Mouse (Mus musculus) CD4-positive helper T cell, adult 2 months (primary cell): ENCODE measurements around the gene Kcnmb3.
"Not testable (repeated sequence)": the region's sequence is repeated elsewhere in the genome, so short reads cannot be mapped to it uniquely, and the experiment has no call there.

Experiments
- DNase-seq: peaks from one replicate; pipeline ENCODE4 v3.0.0-alpha.2; 2012; ENCODE audit warnings: low read depth, missing footprints, low spot score

Kcnmb3 gene

DNA sequence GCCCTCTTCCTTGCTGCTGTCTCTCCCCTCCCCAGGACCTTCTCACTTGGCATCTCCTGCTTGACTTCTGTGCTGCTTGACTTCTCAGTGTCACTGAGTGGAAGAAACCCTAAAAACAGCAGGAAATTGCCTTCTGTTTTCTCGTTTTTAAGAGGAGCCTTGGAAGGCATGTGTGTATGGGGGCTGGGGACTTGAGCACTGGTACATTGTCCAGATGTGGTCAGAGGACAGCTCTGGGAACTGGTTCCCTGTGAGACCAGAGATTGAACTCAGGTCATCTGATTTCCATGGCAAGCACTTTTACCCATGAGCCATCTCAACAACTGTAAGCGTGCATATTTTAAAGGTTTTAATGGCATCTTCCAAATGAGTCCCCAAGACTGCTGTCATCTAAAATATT is 58.0 kb downstream of the Kcnmb3 start:
- DNase-seq, result no peak

DNA sequence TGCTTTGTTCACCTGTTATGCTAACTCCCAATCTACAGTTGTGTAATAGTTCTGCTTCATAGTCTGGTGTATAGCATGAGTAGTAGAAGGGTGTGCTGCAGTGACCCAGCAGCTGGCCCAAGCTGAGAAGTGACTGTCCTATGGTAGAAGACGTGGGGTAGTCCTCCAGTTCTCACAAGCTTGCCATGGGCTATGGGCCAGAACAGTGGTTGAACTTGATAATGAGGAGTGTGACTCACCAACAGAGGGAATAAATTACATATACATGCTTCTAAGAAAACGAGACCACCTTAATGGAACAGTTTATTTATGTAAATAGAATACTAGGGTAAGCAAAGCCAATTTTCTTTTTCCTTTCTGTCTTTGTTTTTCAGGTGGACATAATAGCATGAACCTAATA is 61.6 kb downstream of the Kcnmb3 start:
- DNase-seq, result no peak

DNA sequence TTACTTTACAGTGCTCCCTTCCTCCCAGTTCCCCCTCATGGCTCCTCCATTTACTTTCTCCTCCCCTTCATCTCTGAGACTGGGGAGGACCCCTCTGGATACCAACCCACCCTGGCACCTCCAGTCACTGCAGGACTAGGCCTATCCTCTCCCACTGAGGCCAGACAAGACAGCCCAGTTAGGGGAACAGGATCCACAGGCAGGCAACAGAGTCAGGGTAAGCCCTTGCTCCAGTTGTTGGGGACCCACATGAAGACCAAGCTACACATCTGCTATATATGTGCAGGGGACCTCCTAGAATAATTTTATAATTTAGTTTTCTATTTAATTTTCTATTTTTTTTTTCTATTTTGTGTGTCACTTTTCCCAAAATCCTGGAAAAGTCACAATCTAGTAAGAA is 62.7 kb downstream of the Kcnmb3 start:
- DNase-seq, result not testable (repeated sequence)

DNA sequence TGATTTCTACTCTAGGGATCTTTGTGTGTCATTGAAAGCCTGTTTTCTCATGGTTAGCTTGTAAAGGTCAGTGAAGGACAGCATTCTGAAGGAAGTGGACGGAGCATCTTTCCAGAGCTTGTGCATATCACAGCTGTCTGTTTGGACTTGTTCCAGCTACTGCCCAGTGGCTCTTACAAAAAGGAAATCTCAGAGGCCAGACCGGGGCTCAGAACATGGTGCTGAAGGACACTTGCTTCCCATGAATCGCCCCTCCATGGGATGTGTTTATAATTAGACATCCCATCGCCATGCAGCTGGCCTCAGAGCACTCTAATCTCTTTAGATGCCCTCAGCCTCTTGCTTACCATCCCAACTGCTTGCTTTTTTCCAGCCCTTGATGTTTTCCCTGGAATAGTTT is 63.1 kb downstream of the Kcnmb3 start:
- no peak for DNase-seq

DNA sequence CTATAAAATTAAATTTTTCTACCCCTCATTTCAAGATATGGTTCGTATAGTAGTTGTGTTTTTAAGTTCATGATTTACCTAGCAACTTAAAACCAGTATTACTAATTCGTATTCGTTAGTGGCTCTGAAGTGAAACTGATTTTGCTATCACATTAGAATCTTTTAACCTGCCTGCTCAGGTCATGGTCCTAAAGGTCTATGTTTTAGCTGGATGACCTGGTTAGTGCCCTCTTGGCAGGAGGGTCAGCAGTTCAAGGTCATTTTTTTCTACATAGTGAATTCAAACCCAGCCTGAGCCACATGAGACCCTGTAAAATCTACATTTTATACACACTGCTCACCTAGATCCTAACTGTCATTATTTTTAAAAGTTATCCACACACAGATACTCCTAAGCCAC is 63.7 kb downstream of the Kcnmb3 start:
- DNase-seq, result no peak

DNA sequence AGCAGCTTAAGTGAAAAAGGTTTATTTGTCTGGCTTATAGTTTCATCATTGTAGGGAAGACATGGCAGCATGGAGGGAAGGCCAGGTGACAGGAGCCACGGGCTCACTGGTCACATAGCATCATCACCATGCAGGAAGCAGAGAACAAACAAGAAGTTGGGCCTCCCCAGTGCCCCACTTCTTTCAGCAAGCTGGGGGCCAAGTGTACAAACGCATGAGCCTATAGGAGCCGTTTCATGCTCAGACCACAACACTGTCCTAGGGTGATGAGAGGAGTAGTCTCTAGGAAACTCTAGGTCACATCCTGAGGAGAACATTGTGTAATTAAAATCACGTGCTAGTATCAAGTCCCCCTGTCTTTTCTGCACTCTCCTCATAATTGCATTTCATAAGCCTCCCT is 64.3 kb downstream of the Kcnmb3 start:
- DNase-seq, result no peak
